Mouse (Mus musculus): ENCODE data around the gene Rsrp1. TPM values are rescaled to one million over a fixed set of nuclear protein-coding genes. Genes with fewer than 3 reads are reported as not detected.

Rsrp1 gene
- polyA plus RNA-seq, 1 experiment from 2014 or later: 540 TPM

- H3K4me2 ChIP-seq (replicated peaks): no peak overlapping the region
- no peaks in the 10 kb centered on the region for H3K27me3 ChIP-seq
- H3K9ac ChIP-seq: no peak overlapping the region
- WGBS: 65% methylated on average over 18 of the region's 18 CpGs
- H3K36me3 ChIP-seq: no peaks in the 10 kb centered on the region
- H3K9me3 ChIP-seq (replicated peaks): 0 out of 2 replicates have a peak, but pooled peaks cover 2% of the 10 kb centered on the region
- no peak overlapping the region for H3K4me3 ChIP-seq (replicated peaks)
- H3K4me1 ChIP-seq: no peaks in the 10 kb centered on the region
- ATAC-seq (ENCODE audit: insufficient number of reproducible peaks, low FRiP score, low TSS enrichment, low read depth): no peak
- H3K27ac ChIP-seq (replicated peaks): no peak overlapping the region
Observed at GRCm38 (mm10) chr4:134968605-134968976, 45.2 kb downstream of the Rsrp1 start.

GRCm38 (mm10) chr4:134975261-134975928, 52.0 kb downstream of the Rsrp1 start:
- ATAC-seq (ENCODE audit: insufficient number of reproducible peaks, low FRiP score, low TSS enrichment, low read depth): peak; percentile 85
- H3K4me2 ChIP-seq (replicated peaks): no peak overlapping the region
- WGBS: 14% methylated on average over 14 of the region's 14 CpGs

GRCm38 (mm10) chr4:134975929-134976308, 52.5 kb downstream of the Rsrp1 start:
- Histone ChIP-seq H3K4me1 (peaks cover 5% of the 10 kb centered on the region; the same call in 1 of the 2 replicates), H3K4me2 (replicated peaks) (no peak overlapping the region), H3K4me3 (replicated peaks) (no peak overlapping the region), H3K27me3 (no peaks in the 10 kb centered on the region), H3K36me3 (no peaks in the 10 kb centered on the region), H3K9me3 (replicated peaks) (0 out of 2 replicates have a peak, but pooled peaks cover 2% of the 10 kb centered on the region), H3K9ac (no peak overlapping the region), H3K27ac (replicated peaks) (no peak overlapping the region)
- WGBS: 85% methylated on average over 4 of the region's 4 CpGs
- no peak for ATAC-seq (ENCODE audit: insufficient number of reproducible peaks, low FRiP score, low TSS enrichment, low read depth)

More at GRCm38 (mm10) chr4:134975261-134975928, 52.0 kb downstream of the Rsrp1 start:
- 0 out of 2 replicates have a peak, but pooled peaks cover 2% of the 10 kb centered on the region for H3K9me3 ChIP-seq (replicated peaks)
- no peak overlapping the region for H3K9ac ChIP-seq
- H3K36me3 ChIP-seq: no peaks in the 10 kb centered on the region
- no peaks in the 10 kb centered on the region for H3K27me3 ChIP-seq
- peak overlapping the region; percentile 48; the same call in 1 of the 2 replicates for H3K27ac ChIP-seq (replicated peaks)
- H3K4me3 ChIP-seq (replicated peaks): no peak overlapping the region
- H3K4me1 ChIP-seq: peaks cover 5% of the 10 kb centered on the region; the same call in 1 of the 2 replicates

Other genes with a start within 250 kb of the Rsrp1 start
- gene Man1c1, start 219.3 kb upstream of the Rsrp1 start, polyA plus RNA-seq (2015; fragmentation: Nextera tagmentation; extraction: Ambion mirVana): 5.0 and 5.6 TPM in 2 replicates
- 36.7 and 37.6 TPM in 2 replicates for gene Ldlrap1, start 155.6 kb upstream of the Rsrp1 start, polyA plus RNA-seq (2015; fragmentation: Nextera tagmentation; extraction: Ambion mirVana)
- 45.3 and 47.0 TPM in 2 replicates for gene Maco1, start 70.2 kb upstream of the Rsrp1 start, polyA plus RNA-seq (2015; fragmentation: Nextera tagmentation; extraction: Ambion mirVana)
- 2.3 and 2.9 TPM in 2 replicates for gene Rhd, start 59.1 kb upstream of the Rsrp1 start, polyA plus RNA-seq (2015; fragmentation: Nextera tagmentation; extraction: Ambion mirVana)
- gene Tmem50a, start 8.6 kb upstream of the Rsrp1 start, polyA plus RNA-seq (2015; fragmentation: Nextera tagmentation; extraction: Ambion mirVana): 190 and 193 TPM in 2 replicates
- gene Syf2, start 7.3 kb downstream of the Rsrp1 start, polyA plus RNA-seq (2015; fragmentation: Nextera tagmentation; extraction: Ambion mirVana): 77.8 and 83.6 TPM in 2 replicates
- gene Runx3, start 197.1 kb downstream of the Rsrp1 start, polyA plus RNA-seq (2015; fragmentation: Nextera tagmentation; extraction: Ambion mirVana): 2.9 and 3.2 TPM in 2 replicates

Measured in embryonic facial prominence, embryonic 15.5 days (tissue).